Mouse (Mus musculus) liver, postnatal 0 days (tissue): ENCODE data around the gene Pde5a.

Experiments used
- CTCF ChIP-seq: sonication (generic); IDR thresholded peaks from 2 replicates; pipeline ENCODE4 v1.5.1; 2016; ENCODE audit warnings: antibody characterized with exemption, low read depth
- EP300 ChIP-seq: IDR thresholded peaks from 2 replicates; pipeline ENCODE4 v1.6.1; 2016; ENCODE audit warnings: antibody characterized with exemption, low read depth, mild to moderate bottlenecking

GRCm38 (mm10) chr3:122807313-122807712, 78.6 kb downstream of the Pde5a start:
- TF ChIP-seq CTCF, result no peak
- TF ChIP-seq EP300, result no peak
